Mouse (Mus musculus) megakaryocyte-erythroid progenitor cell, adult 5-6 weeks (primary cell): Measurements from ENCODE around the gene Cadm1. TPM values are rescaled to one million over a fixed set of nuclear protein-coding genes. Genes with fewer than 3 reads are reported as not detected.

Experiments
- ATAC-seq: replicated peaks from 2 replicates; pipeline ENCODE4 v1.8.0; 2016; ENCODE audit warnings: mild to moderate bottlenecking, inconsistent platforms; ENCODE audit not compliant: severe bottlenecking, poor library complexity, low FRiP score, low TSS enrichment
- total RNA-seq, 2 experiments: library from RNA; stranded (forward) in 1 of 2; stranded (reverse) in 1 of 2; fragments of 200-1000, 215-1000 nt in 1 of 2; fragments of >200 nt in 1 of 2; fragmentation: Nextera tagmentation in 1 of 2; gene quantifications; 2 replicates each; pipeline ENCODE4 v1.2.3; 2014 to 2017

Cadm1 gene
- total RNA-seq, 2 experiments from 2014 or later, result not detected

GRCm38 (mm10) chr9:47894096-47894495, 364.1 kb downstream of the Cadm1 start:
- no peak for ATAC-seq

- ATAC-seq, result no peak
Measured at GRCm38 (mm10) chr9:47894661-47895060, 364.7 kb downstream of the Cadm1 start.

GRCm38 (mm10) chr9:47895121-47895520, 365.1 kb downstream of the Cadm1 start:
- ATAC-seq, result no peak

- no peak for ATAC-seq
Measured at GRCm38 (mm10) chr9:47900734-47901133, 370.8 kb downstream of the Cadm1 start.

GRCm38 (mm10) chr9:47903661-47904060, 373.7 kb downstream of the Cadm1 start:
- no peak for ATAC-seq

- no peak for ATAC-seq
Measured at GRCm38 (mm10) chr9:47904339-47904922, 374.5 kb downstream of the Cadm1 start.

GRCm38 (mm10) chr9:47906521-47906920, 376.5 kb downstream of the Cadm1 start:
- no peak for ATAC-seq
